Mouse (Mus musculus): ENCODE measurements at regions not wholly inside any gene's neighbourhood (a gene's known extent, or its start where the extent isn't known, plus 50 kb on each side); places are given as distances from the start of the nearest gene placed in this dataset.

DNA sequence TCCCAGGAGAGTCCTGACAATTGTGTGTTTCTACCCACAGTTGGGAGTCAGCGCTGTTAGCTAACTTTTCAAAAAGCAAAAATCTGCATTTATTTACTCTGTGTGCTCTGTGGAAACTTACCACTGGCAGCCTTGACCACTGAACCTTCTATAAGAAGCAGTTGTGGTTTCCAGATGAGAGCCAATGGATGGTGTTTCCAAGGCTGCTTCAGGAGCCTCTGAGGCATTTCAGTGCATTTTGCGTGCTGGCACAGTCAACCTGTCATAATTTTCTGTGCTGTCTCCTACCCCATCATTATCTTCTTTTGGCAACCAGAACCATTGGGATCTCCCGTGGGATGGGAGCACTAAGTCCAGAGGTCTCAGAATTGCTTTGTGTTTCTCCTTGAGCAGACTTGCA, 60.3 kb downstream of the 4930544G11Rik start:
- Histone ChIP-seq H3K4me2 (replicated peaks; ENCODE audit: low read depth, low read length) (no peak overlapping the region), H3K36me3 (ENCODE audit: insufficient read depth, low read length) (no peaks in the 10 kb centered on the region), H3K4me1 (ENCODE audit: insufficient read depth, low read length) (no peaks in the 10 kb centered on the region), H3K27ac (ENCODE audit: low read length) (no peak overlapping the region), H3K9ac (replicated peaks; ENCODE audit: low read length) (no peak overlapping the region), H3K4me3 (ENCODE audit: low read length) (no peak overlapping the region), H3K27me3 (ENCODE audit: insufficient read depth, low read length) (no peaks in the 10 kb centered on the region), H3K9me3 (ENCODE audit: low read length) (no peaks in the 10 kb centered on the region)
- WGBS = 95% methylated on average over 3 of the region's 3 CpGs
- no peak for ATAC-seq (ENCODE audit: low FRiP score, low TSS enrichment)

GRCm38 (mm10) chr6:66023531-66023930, 71.1 kb downstream of the 4930544G11Rik start:
- no peaks in the 10 kb centered on the region for H3K4me1 ChIP-seq (ENCODE audit: insufficient read depth, low read length)
- no peaks in the 10 kb centered on the region for H3K36me3 ChIP-seq (ENCODE audit: insufficient read depth, low read length)
- no peak for ATAC-seq (ENCODE audit: low FRiP score, low TSS enrichment)
- no peaks in the 10 kb centered on the region for H3K9me3 ChIP-seq (ENCODE audit: low read length)
- H3K27ac ChIP-seq (ENCODE audit: low read length) = no peak overlapping the region
- 76% methylated on average over 1 of the region's 1 CpGs for WGBS
- H3K4me2 ChIP-seq (replicated peaks; ENCODE audit: low read depth, low read length) = no peak overlapping the region
- H3K4me3 ChIP-seq (ENCODE audit: low read length) = no peak overlapping the region
- H3K27me3 ChIP-seq (ENCODE audit: insufficient read depth, low read length) = no peaks in the 10 kb centered on the region
- no peak overlapping the region for H3K9ac ChIP-seq (replicated peaks; ENCODE audit: low read length)

DNA sequence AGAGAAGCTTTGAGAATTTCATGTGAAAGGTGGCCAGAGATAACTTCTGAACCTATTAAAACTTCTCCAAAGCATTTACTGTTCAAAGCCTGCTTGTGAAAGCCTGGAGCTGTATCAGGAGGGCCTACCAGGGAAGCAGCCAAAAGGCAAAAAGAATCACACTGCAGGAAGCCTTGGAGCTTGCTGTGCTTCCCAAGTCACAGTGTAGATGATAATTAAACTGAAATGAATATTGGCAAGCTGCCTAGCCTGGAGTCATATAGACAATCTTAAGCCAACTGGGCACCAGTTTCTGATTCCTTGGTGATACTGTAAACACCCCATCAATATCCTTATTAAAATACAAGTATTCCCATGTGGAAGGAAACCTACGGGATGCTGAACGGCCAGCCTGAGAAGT, 84.4 kb downstream of the 4930544G11Rik start:
- no peaks in the 10 kb centered on the region for H3K9me3 ChIP-seq (ENCODE audit: low read length)
- no peak overlapping the region for H3K4me2 ChIP-seq (replicated peaks; ENCODE audit: low read depth, low read length)
- no peak overlapping the region for H3K27ac ChIP-seq (ENCODE audit: low read length)
- no peaks in the 10 kb centered on the region for H3K4me1 ChIP-seq (ENCODE audit: insufficient read depth, low read length)
- H3K27me3 ChIP-seq (ENCODE audit: insufficient read depth, low read length) = no peaks in the 10 kb centered on the region
- WGBS = 79% methylated on average over 2 of the region's 2 CpGs
- no peaks in the 10 kb centered on the region for H3K36me3 ChIP-seq (ENCODE audit: insufficient read depth, low read length)
- no peak overlapping the region for H3K4me3 ChIP-seq (ENCODE audit: low read length)
- no peak overlapping the region for H3K9ac ChIP-seq (replicated peaks; ENCODE audit: low read length)
- no peak for ATAC-seq (ENCODE audit: low FRiP score, low TSS enrichment)

GRCm38 (mm10) chr6:66051852-66052251, 99.4 kb downstream of the 4930544G11Rik start:
- H3K4me3 ChIP-seq (ENCODE audit: low read length) = no peak overlapping the region
- H3K27ac ChIP-seq (ENCODE audit: low read length) = no peak overlapping the region
- H3K4me2 ChIP-seq (replicated peaks; ENCODE audit: low read depth, low read length) = no peak overlapping the region
- H3K36me3 ChIP-seq (ENCODE audit: insufficient read depth, low read length) = no peaks in the 10 kb centered on the region
- no peaks in the 10 kb centered on the region for H3K9me3 ChIP-seq (ENCODE audit: low read length)
- no peaks in the 10 kb centered on the region for H3K4me1 ChIP-seq (ENCODE audit: insufficient read depth, low read length)
- 84% methylated on average over 4 of the region's 4 CpGs for WGBS
- ATAC-seq (ENCODE audit: low FRiP score, low TSS enrichment) = no peak
- H3K9ac ChIP-seq (replicated peaks; ENCODE audit: low read length) = no peak overlapping the region
- no peaks in the 10 kb centered on the region for H3K27me3 ChIP-seq (ENCODE audit: insufficient read depth, low read length)

- H3K36me3 ChIP-seq (ENCODE audit: insufficient read depth, low read length) = no peaks in the 10 kb centered on the region
- no peak for ATAC-seq (ENCODE audit: low FRiP score, low TSS enrichment)
- no peak overlapping the region for H3K4me2 ChIP-seq (replicated peaks; ENCODE audit: low read depth, low read length)
These were observed 100.0 kb downstream of the 4930544G11Rik start for GRCm38 (mm10) chr6:66052386-66052785.

GRCm38 (mm10) chr6:66053197-66053596, 100.8 kb downstream of the 4930544G11Rik start:
- H3K4me2 ChIP-seq (replicated peaks; ENCODE audit: low read depth, low read length) = no peak overlapping the region
- H3K27me3 ChIP-seq (ENCODE audit: insufficient read depth, low read length) = no peaks in the 10 kb centered on the region
- H3K27ac ChIP-seq (ENCODE audit: low read length) = no peak overlapping the region
- H3K9ac ChIP-seq (replicated peaks; ENCODE audit: low read length) = no peak overlapping the region
- no peaks in the 10 kb centered on the region for H3K9me3 ChIP-seq (ENCODE audit: low read length)
- no peaks in the 10 kb centered on the region for H3K4me1 ChIP-seq (ENCODE audit: insufficient read depth, low read length)
- H3K4me3 ChIP-seq (ENCODE audit: low read length) = no peak overlapping the region
- ATAC-seq (ENCODE audit: low FRiP score, low TSS enrichment) = no peak
- no peaks in the 10 kb centered on the region for H3K36me3 ChIP-seq (ENCODE audit: insufficient read depth, low read length)
- WGBS = 77% methylated on average over 2 of the region's 2 CpGs

More at GRCm38 (mm10) chr6:66052386-66052785, 100.0 kb downstream of the 4930544G11Rik start:
- H3K9me3 ChIP-seq (ENCODE audit: low read length) = no peaks in the 10 kb centered on the region
- no peaks in the 10 kb centered on the region for H3K4me1 ChIP-seq (ENCODE audit: insufficient read depth, low read length)
- H3K27me3 ChIP-seq (ENCODE audit: insufficient read depth, low read length) = no peaks in the 10 kb centered on the region
- no peak overlapping the region for H3K4me3 ChIP-seq (ENCODE audit: low read length)
- no peak overlapping the region for H3K27ac ChIP-seq (ENCODE audit: low read length)
- H3K9ac ChIP-seq (replicated peaks; ENCODE audit: low read length) = no peak overlapping the region

DNA sequence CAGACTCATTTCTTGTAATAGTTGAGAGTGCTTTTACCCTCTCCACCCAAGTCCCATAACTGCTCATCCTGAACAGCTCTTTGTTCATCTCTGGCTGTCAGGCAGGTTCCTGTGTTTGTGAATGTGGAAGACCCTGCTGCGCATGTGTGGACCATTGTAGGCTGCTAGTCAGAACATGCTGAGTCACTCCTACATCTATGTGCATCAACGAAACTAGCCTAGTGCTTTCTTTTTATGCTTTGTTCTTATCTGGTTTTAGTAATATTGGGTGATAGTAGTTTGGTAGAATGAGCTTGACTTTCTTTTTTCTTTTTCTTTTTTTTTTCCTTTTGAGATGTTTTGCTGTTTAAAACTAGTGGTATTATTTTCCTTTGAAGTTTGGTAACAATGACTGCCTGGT, 116.5 kb downstream of the 4930544G11Rik start:
- Histone ChIP-seq H3K4me3 (ENCODE audit: low read length) (no peak overlapping the region), H3K27ac (ENCODE audit: low read length) (no peak overlapping the region), H3K36me3 (ENCODE audit: insufficient read depth, low read length) (no peaks in the 10 kb centered on the region), H3K27me3 (ENCODE audit: insufficient read depth, low read length) (no peaks in the 10 kb centered on the region), H3K4me1 (ENCODE audit: insufficient read depth, low read length) (no peaks in the 10 kb centered on the region), H3K9ac (replicated peaks; ENCODE audit: low read length) (no peak overlapping the region), H3K9me3 (ENCODE audit: low read length) (no peaks in the 10 kb centered on the region), H3K4me2 (replicated peaks; ENCODE audit: low read depth, low read length) (no peak overlapping the region)
- WGBS = 86% methylated on average over 2 of the region's 2 CpGs
- no peak for ATAC-seq (ENCODE audit: low FRiP score, low TSS enrichment)

GRCm38 (mm10) chr6:66077445-66077844, 125.0 kb downstream of the 4930544G11Rik start:
- Histone ChIP-seq H3K4me3 (ENCODE audit: low read length) (no peak overlapping the region), H3K27me3 (ENCODE audit: insufficient read depth, low read length) (no peaks in the 10 kb centered on the region), H3K4me1 (ENCODE audit: insufficient read depth, low read length) (0 out of 2 replicates have a peak, but pooled peaks cover 11% of the 10 kb centered on the region), H3K9me3 (ENCODE audit: low read length) (no peaks in the 10 kb centered on the region), H3K27ac (ENCODE audit: low read length) (no peak overlapping the region), H3K4me2 (replicated peaks; ENCODE audit: low read depth, low read length) (no peak overlapping the region), H3K9ac (replicated peaks; ENCODE audit: low read length) (no peak overlapping the region), H3K36me3 (ENCODE audit: insufficient read depth, low read length) (no peaks in the 10 kb centered on the region)
- peak; percentile 97 for ATAC-seq (ENCODE audit: low FRiP score, low TSS enrichment)
- WGBS = 21% methylated on average over 2 of the region's 2 CpGs

- no peaks in the 10 kb centered on the region for H3K9me3 ChIP-seq (ENCODE audit: low read length)
- WGBS = 62% methylated on average over 1 of the region's 1 CpGs
- no peaks in the 10 kb centered on the region for H3K27me3 ChIP-seq (ENCODE audit: insufficient read depth, low read length)
- 0 out of 2 replicates have a peak, but pooled peaks cover 11% of the 10 kb centered on the region for H3K4me1 ChIP-seq (ENCODE audit: insufficient read depth, low read length)
- H3K27ac ChIP-seq (ENCODE audit: low read length) = no peak overlapping the region
- no peak overlapping the region for H3K9ac ChIP-seq (replicated peaks; ENCODE audit: low read length)
- no peak overlapping the region for H3K4me2 ChIP-seq (replicated peaks; ENCODE audit: low read depth, low read length)
- H3K4me3 ChIP-seq (ENCODE audit: low read length) = no peak overlapping the region
- peak; percentile 64 for ATAC-seq (ENCODE audit: low FRiP score, low TSS enrichment)
- H3K36me3 ChIP-seq (ENCODE audit: insufficient read depth, low read length) = no peaks in the 10 kb centered on the region
These were observed 126.4 kb downstream of the 4930544G11Rik start for GRCm38 (mm10) chr6:66078769-66079168.

GRCm38 (mm10) chr6:66101555-66102071, 149.2 kb downstream of the 4930544G11Rik start:
- ATAC-seq (ENCODE audit: low FRiP score, low TSS enrichment) = no peak
- Histone ChIP-seq H3K4me2 (replicated peaks; ENCODE audit: low read depth, low read length) (no peak overlapping the region), H3K27me3 (ENCODE audit: insufficient read depth, low read length) (no peaks in the 10 kb centered on the region), H3K4me3 (ENCODE audit: low read length) (no peak overlapping the region), H3K27ac (ENCODE audit: low read length) (no peak overlapping the region), H3K36me3 (ENCODE audit: insufficient read depth, low read length) (no peaks in the 10 kb centered on the region), H3K9me3 (ENCODE audit: low read length) (no peaks in the 10 kb centered on the region), H3K4me1 (ENCODE audit: insufficient read depth, low read length) (peaks cover 5% of the 10 kb centered on the region; the same call in 1 of the 2 replicates), H3K9ac (replicated peaks; ENCODE audit: low read length) (no peak overlapping the region)
- WGBS = 19% methylated on average over 3 of the region's 3 CpGs
